ENCODE assay signal across 26 mouse cellular contexts in the genomic region with DNA sequence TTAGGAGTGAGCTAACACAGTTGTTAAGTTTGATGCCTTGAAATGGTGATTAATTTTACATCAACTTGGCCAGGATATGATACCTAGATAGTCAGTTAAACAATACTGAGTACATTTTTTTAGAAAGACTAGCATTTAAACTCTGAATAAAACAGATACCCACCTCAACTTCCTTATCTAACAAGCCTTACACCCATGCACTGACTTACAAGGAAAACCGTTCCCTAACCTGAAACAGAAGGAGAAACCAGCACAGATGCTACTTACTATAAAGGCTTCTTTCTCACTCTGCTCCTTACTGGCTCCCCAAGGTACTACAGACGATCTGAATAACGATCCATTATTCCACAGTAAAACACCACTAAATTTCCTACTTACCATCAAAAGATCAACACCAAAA.
"Had no signal": no experiment of that assay in that cellular context is flagged by ENCODE, and none has a peak within 500 bp of the region (broad histone marks: within the 10 kb centered on the region; RNA-seq: fewer than 3 reads in every experiment).

No protein-coding gene starts in this region.

- DNase-seq: gastrocnemius, adult 2 months; gastrocnemius, postnatal 10 days; gastrocnemius, postnatal 25 days; heart, adult 18-20 months; heart, postnatal 10 days; heart, postnatal 4 days; kidney, adult 18-20 months; kidney, adult 8-10 months; kidney, postnatal 10 days; kidney, postnatal 25 days; kidney, postnatal 4 days; left cerebral cortex, postnatal 4 days; liver, embryonic 13.5 days had no signal

- H3K9ac ChIP-seq: heart, embryonic 12.5 days; hindbrain, embryonic 12.5 days; hindbrain, embryonic 14.5 days; intestine, embryonic 15.5 days; limb, embryonic 13.5 days; limb, embryonic 15.5 days; liver, embryonic 13.5 days; liver, embryonic 15.5 days had no signal

- H3K27me3 ChIP-seq: heart, embryonic 12.5 days; hindbrain, embryonic 12.5 days; intestine, embryonic 15.5 days; limb, embryonic 13.5 days; limb, embryonic 15.5 days; liver, embryonic 13.5 days; liver, embryonic 15.5 days had no signal

- H3K27ac ChIP-seq: gastrocnemius, adult 2 months; heart, embryonic 10.5 days; hindbrain, embryonic 10.5 days; hindbrain, embryonic 12.5 days; hindbrain, embryonic 14.5 days; intestine, embryonic 15.5 days; layer of hippocampus, adult 2 months; limb, embryonic 13.5 days; limb, embryonic 15.5 days; liver, embryonic 13.5 days; liver, embryonic 15.5 days had no signal

- H3K4me2 ChIP-seq: heart, embryonic 12.5 days; hindbrain, embryonic 12.5 days; hindbrain, embryonic 14.5 days; intestine, embryonic 15.5 days; limb, embryonic 13.5 days; limb, embryonic 15.5 days; liver, embryonic 13.5 days; liver, embryonic 15.5 days had no signal

- H3K36me3 ChIP-seq: hindbrain, embryonic 12.5 days; intestine, embryonic 15.5 days; limb, embryonic 15.5 days; liver, embryonic 13.5 days had no signal

- H3K9me3 ChIP-seq: heart, embryonic 10.5 days; heart, embryonic 12.5 days; hindbrain, embryonic 10.5 days; hindbrain, embryonic 12.5 days; intestine, embryonic 15.5 days; limb, embryonic 13.5 days; limb, embryonic 15.5 days; liver, embryonic 13.5 days; liver, embryonic 15.5 days had no signal

- ATAC-seq: hindbrain, embryonic 16.5 days; inflammation-experienced regulatory T-cells, adult 6 months; intestine, postnatal 0 days had no signal

- H3K4me3 ChIP-seq: gastrocnemius, adult 2 months; heart, embryonic 10.5 days; heart, embryonic 12.5 days; hindbrain, embryonic 10.5 days; hindbrain, embryonic 12.5 days; intestine, embryonic 15.5 days; layer of hippocampus, adult 2 months; limb, embryonic 13.5 days; limb, embryonic 15.5 days; liver, embryonic 13.5 days; liver, embryonic 15.5 days had no signal

- H3K4me1 ChIP-seq: hindbrain, embryonic 10.5 days; hindbrain, embryonic 12.5 days; intestine, embryonic 15.5 days; limb, embryonic 13.5 days; limb, embryonic 15.5 days had no signal
